Comparison of ENCODE assay signal across 28 mouse cellular contexts in the genomic region with DNA sequence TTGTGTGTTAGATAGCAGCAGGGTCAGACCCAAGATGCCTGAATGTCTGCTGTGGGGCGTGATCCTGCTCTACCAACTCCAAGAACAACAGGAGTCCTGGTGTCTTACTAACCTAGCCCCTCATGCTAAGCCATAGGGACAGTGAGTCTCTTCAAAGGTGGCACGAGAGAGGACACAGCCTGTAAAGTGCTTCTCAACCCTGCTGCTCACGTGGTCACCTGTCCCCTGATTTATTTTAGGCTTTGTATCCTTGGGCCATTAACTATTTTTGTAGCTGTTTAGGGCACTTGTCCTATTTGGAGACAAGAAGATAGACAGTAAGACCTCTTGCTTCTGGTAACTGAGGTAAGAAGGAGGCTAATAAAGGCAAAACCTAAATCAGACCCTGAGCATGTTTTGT.
DNase-seq lines count a peak whose midpoint lies in the region; ATAC-seq lines count a peak whose summit lies in the region.
"Had no signal": no experiment of that assay in that cellular context is flagged by ENCODE, and none has a peak within 500 bp of the region (broad histone marks: within the 10 kb centered on the region; RNA-seq: fewer than 3 reads in every experiment).

No protein-coding gene starts in this region.

- 0 out of 2 replicates have a peak, but pooled peaks cover 4% of the 10 kb centered on the region for H3K36me3 ChIP-seq in forebrain, embryonic 12.5 days (replicated peaks)
- no peaks in the 10 kb centered on the region for H3K36me3 ChIP-seq in forebrain, embryonic 14.5 days (ENCODE audit: control insufficient read depth, insufficient read depth, low read length)
- no peaks in the 10 kb centered on the region for H3K36me3 ChIP-seq in midbrain, embryonic 11.5 days (ENCODE audit: control insufficient read depth, insufficient read depth, low read length)
- H3K36me3 ChIP-seq in midbrain, embryonic 15.5 days (replicated peaks), result no peaks in the 10 kb centered on the region
- H3K36me3 ChIP-seq: embryonic facial prominence, embryonic 12.5 days; hindbrain, embryonic 12.5 days; limb, embryonic 10.5 days; liver, embryonic 15.5 days; lung, embryonic 15.5 days had no signal

- H3K9me3 ChIP-seq in forebrain, embryonic 12.5 days, result no peaks in the 10 kb centered on the region
- no peaks in the 10 kb centered on the region for H3K9me3 ChIP-seq in forebrain, embryonic 14.5 days (replicated peaks; ENCODE audit: control insufficient read depth, low read length)
- H3K9me3 ChIP-seq in midbrain, embryonic 11.5 days (ENCODE audit: control insufficient read depth, low read length), result no peaks in the 10 kb centered on the region
- H3K9me3 ChIP-seq in midbrain, embryonic 15.5 days, result no peaks in the 10 kb centered on the region
- H3K9me3 ChIP-seq: embryonic facial prominence, embryonic 12.5 days; hindbrain, embryonic 12.5 days; limb, embryonic 10.5 days; liver, embryonic 15.5 days; lung, embryonic 15.5 days; megakaryocyte, embryonic 14.5 days; neural tube, embryonic 13.5 days had no signal

- intact Hi-C loops in heart, postnatal 25 days (cut with DNase I), result no loop called here

- no peak for ATAC-seq in forebrain, embryonic 12.5 days (ENCODE audit: low FRiP score)
- no peak for ATAC-seq in forebrain, embryonic 14.5 days
- no peak for ATAC-seq in midbrain, embryonic 11.5 days (ENCODE audit: low FRiP score)
- no peak for ATAC-seq in midbrain, embryonic 15.5 days (replicated peaks)
- ATAC-seq: CD4-positive, CD25-positive, alpha-beta regulatory T cell, adult 4 months; forebrain, embryonic 16.5 days; inflammation-experienced regulatory T-cells, adult 6 months had no signal

- no peak overlapping the region for H3K9ac ChIP-seq in forebrain, embryonic 12.5 days
- no peak overlapping the region for H3K9ac ChIP-seq in forebrain, embryonic 14.5 days (ENCODE audit: low read length)
- H3K9ac ChIP-seq in midbrain, embryonic 11.5 days (ENCODE audit: low read length), result no peak overlapping the region
- H3K9ac ChIP-seq in midbrain, embryonic 15.5 days, result no peak overlapping the region
- H3K9ac ChIP-seq: embryonic facial prominence, embryonic 12.5 days; hindbrain, embryonic 12.5 days; liver, embryonic 15.5 days; lung, embryonic 15.5 days had no signal

- DNase-seq in forebrain, embryonic 14.5 days (ENCODE audit: low spot score), result no peak
- DNase-seq in heart, adult 9 months (ENCODE audit: low spot score in 2 of 2), result peak; percentile 37 to 44
- no peak for DNase-seq in heart, postnatal 25 days (ENCODE audit: low spot score)
- no peak for DNase-seq in midbrain, embryonic 11.5 days (ENCODE audit: low spot score, missing footprints)
- DNase-seq in right cerebral cortex, adult 2 months (ENCODE audit: low spot score in 2 of 2), result no peak
- DNase-seq: adrenal gland, postnatal 36 days; cerebellum, postnatal 10 days; gastrocnemius, postnatal 14 days; kidney, adult 2 months; layer of hippocampus, adult 9-11 months; liver; lung, postnatal 36 days; right cerebral cortex, postnatal 4 days; thymus, postnatal 14 days had no signal

- H3K4me1 ChIP-seq in forebrain, embryonic 12.5 days, result peaks cover 46% of the 10 kb centered on the region
- H3K4me1 ChIP-seq in forebrain, embryonic 14.5 days (ENCODE audit: control insufficient read depth, insufficient read depth, low read length), result peaks cover 17% of the 10 kb centered on the region
- peaks cover 30% of the 10 kb centered on the region for H3K4me1 ChIP-seq in midbrain, embryonic 11.5 days (ENCODE audit: control insufficient read depth, insufficient read depth, low read length)
- H3K4me1 ChIP-seq in midbrain, embryonic 15.5 days, result peaks cover 21% of the 10 kb centered on the region
- H3K4me1 ChIP-seq: liver, embryonic 15.5 days; lung, embryonic 15.5 days; megakaryocyte, embryonic 14.5 days had no signal

- no peak overlapping the region for H3K4me2 ChIP-seq in forebrain, embryonic 12.5 days
- H3K4me2 ChIP-seq in forebrain, embryonic 14.5 days (ENCODE audit: low read length), result no peak overlapping the region
- no peak overlapping the region for H3K4me2 ChIP-seq in midbrain, embryonic 11.5 days
- no peak overlapping the region for H3K4me2 ChIP-seq in midbrain, embryonic 15.5 days
- H3K4me2 ChIP-seq: embryonic facial prominence, embryonic 12.5 days; hindbrain, embryonic 12.5 days; liver, embryonic 15.5 days; lung, embryonic 15.5 days; neural tube, embryonic 13.5 days had no signal

- H3K27me3 ChIP-seq in forebrain, embryonic 12.5 days, result no peaks in the 10 kb centered on the region
- H3K27me3 ChIP-seq in forebrain, embryonic 14.5 days (replicated peaks; ENCODE audit: control insufficient read depth, insufficient read depth, low read length), result no peaks in the 10 kb centered on the region
- H3K27me3 ChIP-seq in midbrain, embryonic 11.5 days (ENCODE audit: control insufficient read depth, insufficient read depth, low read length), result no peaks in the 10 kb centered on the region
- no peaks in the 10 kb centered on the region for H3K27me3 ChIP-seq in midbrain, embryonic 15.5 days (replicated peaks)
- H3K27me3 ChIP-seq: embryonic facial prominence, embryonic 12.5 days; hindbrain, embryonic 12.5 days; liver, embryonic 15.5 days; lung, embryonic 15.5 days; neural tube, embryonic 13.5 days had no signal

- 0 out of 2 replicates have a peak overlapping the region, but pooled peaks have one; percentile 5 for H3K27ac ChIP-seq in forebrain, embryonic 12.5 days
- H3K27ac ChIP-seq in forebrain, embryonic 14.5 days (ENCODE audit: low read depth, low read length), result no peak overlapping the region
- peak overlapping the region; percentile 69 for H3K27ac ChIP-seq in midbrain, embryonic 11.5 days (ENCODE audit: low read depth, low read length)
- H3K27ac ChIP-seq in midbrain, embryonic 15.5 days, result no peak overlapping the region
- H3K27ac ChIP-seq: embryonic facial prominence, embryonic 12.5 days; kidney, postnatal 0 days; liver, embryonic 15.5 days; lung, embryonic 15.5 days; neural tube, embryonic 13.5 days had no signal

- no peak overlapping the region for H3K4me3 ChIP-seq in forebrain, embryonic 12.5 days (replicated peaks)
- no peak overlapping the region for H3K4me3 ChIP-seq in forebrain, embryonic 14.5 days (ENCODE audit: low read depth, low read length)
- H3K4me3 ChIP-seq in midbrain, embryonic 11.5 days (ENCODE audit: low read depth, low read length), result no peak overlapping the region
- H3K4me3 ChIP-seq in midbrain, embryonic 15.5 days, result no peak overlapping the region
- H3K4me3 ChIP-seq: embryonic facial prominence, embryonic 12.5 days; erythroblast, embryonic 14.5 days; hindbrain, embryonic 12.5 days; limb, embryonic 10.5 days; liver, embryonic 15.5 days; lung, embryonic 15.5 days; megakaryocyte, embryonic 14.5 days; neural tube, embryonic 13.5 days had no signal

- WGBS in forebrain, embryonic 12.5 days, result 35% methylated on average over 3 of the region's 3 CpGs
- 41% methylated on average over 3 of the region's 3 CpGs for WGBS in forebrain, embryonic 14.5 days
- 27% methylated on average over 3 of the region's 3 CpGs for WGBS in midbrain, embryonic 11.5 days
- WGBS in midbrain, embryonic 15.5 days, result 39% methylated on average over 3 of the region's 3 CpGs

Comparison
In these comparisons a context has a peak if more than half of its experiments do, and no peak if none do; other contexts are left out.
1. H3K27ac ChIP-seq: peak in forebrain, embryonic 12.5 days (single experiment) and midbrain, embryonic 11.5 days (single experiment); none in forebrain, embryonic 14.5 days (single experiment) and midbrain, embryonic 15.5 days (single experiment).
2. DNase-seq: peak in heart, adult 9 months (2 of 2); none in forebrain, embryonic 14.5 days (single experiment), heart, postnatal 25 days (single experiment), midbrain, embryonic 11.5 days (single experiment) and right cerebral cortex, adult 2 months (0 of 2).